24 mouse cellular contexts compared by ENCODE assay signal in genomic region chr3:70171667-70172066, GRCm38 (mm10).
A peak's percentile ranks its signal among the peaks of the same experiment; 100 is the strongest.
DNase-seq lines count a peak whose midpoint lies in the region; ATAC-seq and TF ChIP-seq lines count a peak whose summit lies in the region.
"Had no signal": no experiment of that assay in that cellular context is flagged by ENCODE, and none has a peak within 500 bp of the region (broad histone marks: within the 10 kb centered on the region; RNA-seq: fewer than 3 reads in every experiment).

No protein-coding gene starts in this region.

- no peak overlapping the region for H3K27ac ChIP-seq in heart, embryonic 12.5 days (ENCODE audit: poor library complexity, severe bottlenecking)
- no peak overlapping the region for H3K27ac ChIP-seq in CH12.LX (ENCODE audit: insufficient read depth, low read depth)
- H3K27ac ChIP-seq: embryonic facial prominence, embryonic 13.5 days; embryonic facial prominence, embryonic 15.5 days; forebrain, embryonic 10.5 days; forebrain, embryonic 12.5 days had no signal

- H3K4me1 ChIP-seq in heart, embryonic 12.5 days (replicated peaks), result no peaks in the 10 kb centered on the region
- no peaks in the 10 kb centered on the region for H3K4me1 ChIP-seq in CH12.LX (ENCODE audit: control insufficient read depth in 1 of 2, insufficient read depth in 2 of 2)
- H3K4me1 ChIP-seq: embryonic facial prominence, embryonic 13.5 days; embryonic facial prominence, embryonic 15.5 days; forebrain, embryonic 10.5 days; forebrain, embryonic 12.5 days had no signal

- no peak for TF ChIP-seq EP300 in CH12.LX (IDR thresholded peaks at IDR 0.05; ENCODE audit: low read length)

- H3K27me3 ChIP-seq in heart, embryonic 12.5 days (replicated peaks), result no peaks in the 10 kb centered on the region
- no peaks in the 10 kb centered on the region for H3K27me3 ChIP-seq in CH12.LX (replicated peaks)
- H3K27me3 ChIP-seq: embryonic facial prominence, embryonic 13.5 days; embryonic facial prominence, embryonic 15.5 days; forebrain, embryonic 12.5 days had no signal

- H3K9ac ChIP-seq in heart, embryonic 12.5 days, result no peak overlapping the region
- no peak overlapping the region for H3K9ac ChIP-seq in CH12.LX (ENCODE audit: insufficient read depth, low read depth)
- H3K9ac ChIP-seq: embryonic facial prominence, embryonic 13.5 days; embryonic facial prominence, embryonic 15.5 days; forebrain, embryonic 12.5 days had no signal

- dilution Hi-C loops in CH12.LX (cut with MboI; ENCODE audit: extremely low pct_ligation_motif_present, extremely low pct_unique_long_range_greater_than_20kb, low sequenced_read_pairs), result no loop called here

- H3K4me3 ChIP-seq in heart, embryonic 12.5 days, result no peak overlapping the region
- no peak overlapping the region for H3K4me3 ChIP-seq in CH12.LX (replicated peaks in 1 of 3; ENCODE audit: low read depth in 2 of 3, low read length in 2 of 3, poor library complexity in 1 of 3)
- H3K4me3 ChIP-seq: embryonic facial prominence, embryonic 13.5 days; embryonic facial prominence, embryonic 15.5 days; erythroblast, embryonic 14.5 days; forebrain, embryonic 10.5 days; forebrain, embryonic 12.5 days had no signal

- TF ChIP-seq POLR2A in CH12.LX (IDR thresholded peaks at IDR 0.05; ENCODE audit: low read depth, low read length), result no peak

- H3K79me2 ChIP-seq in CH12.LX (replicated peaks; ENCODE audit: control insufficient read depth, extremely low read depth, insufficient read depth, poor library complexity, severe bottlenecking), result no peaks in the 10 kb centered on the region

- 46% methylated on average over 4 of the region's 4 CpGs for WGBS in heart, embryonic 12.5 days

- peak in 1 of 2 experiments; percentile 54; a peak in 2 of 4 replicates for TF ChIP-seq CTCF in CH12.LX (conservative IDR thresholded peaks at IDR 0.05 in 1 of 2, IDR thresholded peaks at IDR 0.05 in 1 of 2; ENCODE audit: low read depth in 2 of 2, low read length in 2 of 2)

- DNase-seq in embryo, embryonic 10.5 days (ENCODE audit: low spot score), result peak; percentile 3
- DNase-seq in embryo, embryonic 9.5 days (ENCODE audit: extremely low spot score), result no peak
- peak; percentile 27 for DNase-seq in heart, adult 11 months
- no peak for DNase-seq in CH12.LX (ENCODE audit: extremely low read depth)
- DNase-seq in ovary, postnatal 10 days (ENCODE audit: low spot score), result no peak
- DNase-seq: adrenal gland, adult 2 months; adrenal gland, postnatal 10 days; adrenal gland, postnatal 25 days; B cell, adult 2 months; cerebellum, adult 11 months; cerebellum, adult 18-20 months; cerebellum, adult 8-10 months; cerebellum, adult 9-11 months; cerebellum, postnatal 14 days; cerebellum, postnatal 36 days had no signal

- H3K4me2 ChIP-seq in heart, embryonic 12.5 days, result no peak overlapping the region
- H3K4me2 ChIP-seq in CH12.LX (ENCODE audit: insufficient read depth, low read depth, poor library complexity, severe bottlenecking), result no peak overlapping the region
- H3K4me2 ChIP-seq: embryonic facial prominence, embryonic 13.5 days; embryonic facial prominence, embryonic 15.5 days; forebrain, embryonic 12.5 days had no signal

- ATAC-seq in heart, embryonic 12.5 days (ENCODE audit: insufficient number of reproducible peaks, low FRiP score), result no peak
- ATAC-seq: CD4-positive, CD25-positive, alpha-beta regulatory T cell, adult 4 months; forebrain, embryonic 14.5 days; forebrain, embryonic 16.5 days had no signal

- no peaks in the 10 kb centered on the region for H3K9me3 ChIP-seq in heart, embryonic 12.5 days (replicated peaks)
- no peaks in the 10 kb centered on the region for H3K9me3 ChIP-seq in CH12.LX (replicated peaks; ENCODE audit: low read length)
- H3K9me3 ChIP-seq: embryonic facial prominence, embryonic 13.5 days; embryonic facial prominence, embryonic 15.5 days; forebrain, embryonic 10.5 days; forebrain, embryonic 12.5 days had no signal

- in situ Hi-C loops in CH12.LX (cut with MboI; ENCODE audit: low pct_ligation_motif_present, low pct_unique_long_range_greater_than_20kb, low sequenced_read_pairs), result no loop called here

- TF ChIP-seq RAD21 in CH12.LX (IDR thresholded peaks at IDR 0.05; ENCODE audit: low read depth, low read length), result peak; percentile 36

- H3K36me3 ChIP-seq in heart, embryonic 12.5 days, result no peaks in the 10 kb centered on the region
- H3K36me3 ChIP-seq in CH12.LX (replicated peaks in 1 of 2; ENCODE audit: control insufficient read depth in 1 of 2, insufficient read depth in 1 of 2, low read length in 1 of 2), result no peaks in the 10 kb centered on the region
- H3K36me3 ChIP-seq: embryonic facial prominence, embryonic 13.5 days; embryonic facial prominence, embryonic 15.5 days; forebrain, embryonic 10.5 days; forebrain, embryonic 12.5 days had no signal

TF ChIP-seq in CH12.LX, 34 proteins besides CTCF, POLR2A, EP300 and RAD21:
- TF ChIP-seq ZC3H11A (IDR thresholded peaks at IDR 0.05; ENCODE audit: low read depth, low read length) (no peak), ELF1 (IDR thresholded peaks at IDR 0.05; ENCODE audit: low read depth, low read length) (no peak), POLR2AphosphoS2 (IDR thresholded peaks at IDR 0.05; ENCODE audit: low read depth, low read length) (no peak), JUND (conservative IDR thresholded peaks at IDR 0.05; ENCODE audit: low read depth, low read length) (no peak), ETS1 (conservative IDR thresholded peaks at IDR 0.05; ENCODE audit: low read depth, low read length) (no peak), BHLHE40 (IDR thresholded peaks at IDR 0.05; ENCODE audit: low read depth, low read length) (no peak), MAFK (IDR thresholded peaks at IDR 0.05; ENCODE audit: insufficient replicate concordance, low read length) (no peak), SMC3 (IDR thresholded peaks at IDR 0.05; ENCODE audit: low read depth, low read length) (peak; percentile 50)

Comparison
In these comparisons a context has a peak if more than half of its experiments do, and no peak if none do; other contexts are left out.
1. DNase-seq: peak in embryo, embryonic 10.5 days (single experiment) and heart, adult 11 months (single experiment); none in embryo, embryonic 9.5 days (single experiment), CH12.LX (single experiment) and ovary, postnatal 10 days (single experiment).